Mouse (Mus musculus) frontal cortex, postnatal 14 days (tissue): ENCODE measurements at regions not wholly inside any gene's neighbourhood (a gene's known extent, or its start where the extent isn't known, plus 50 kb on each side); places are given as distances from the start of the nearest gene placed in this dataset.

Experiments
- DNase-seq, 2 experiments: peaks; one replicate each; pipeline ENCODE4 v3.0.0; 2022; ENCODE audit warnings: low spot score in 2 of 2

DNA sequence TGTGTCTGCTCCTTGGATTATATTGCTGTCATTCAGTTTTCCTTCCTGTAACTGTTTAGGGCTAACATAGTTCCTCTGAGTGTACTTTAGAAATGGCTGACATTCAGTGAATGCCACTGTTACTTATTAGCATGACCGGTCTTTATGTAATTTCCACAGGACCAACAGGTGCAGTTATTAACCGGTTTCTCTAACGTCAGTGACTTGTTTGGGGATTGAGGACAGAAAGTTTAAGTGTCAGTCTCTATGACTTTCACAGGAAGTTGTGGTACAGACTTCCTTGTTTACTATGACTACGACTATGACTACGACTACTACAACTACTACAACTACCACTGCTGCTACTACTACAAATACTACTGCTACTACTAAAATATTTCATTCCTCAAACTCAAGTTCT, 170.4 kb upstream of the Ptger4 start:
- DNase-seq, result no peak

DNA sequence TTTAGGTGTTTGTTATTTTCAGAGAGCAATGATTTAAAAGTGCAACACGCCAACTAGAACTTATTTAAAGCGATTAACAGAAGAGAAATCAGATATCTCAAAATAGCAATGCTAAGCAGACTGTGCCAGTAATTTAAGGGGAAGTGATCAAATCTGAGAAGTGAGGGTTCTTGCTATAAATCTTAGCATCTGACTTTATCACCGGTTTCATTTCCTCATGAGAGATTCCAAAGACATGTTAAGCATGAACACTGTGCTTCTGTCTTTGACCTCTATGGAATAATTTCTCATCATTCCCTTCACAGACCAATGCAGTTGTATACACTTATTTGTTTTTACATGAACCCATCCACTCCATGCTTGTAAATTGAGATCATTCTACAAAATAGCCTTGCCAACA, 172.0 kb upstream of the Ptger4 start:
- no peak for DNase-seq

DNA sequence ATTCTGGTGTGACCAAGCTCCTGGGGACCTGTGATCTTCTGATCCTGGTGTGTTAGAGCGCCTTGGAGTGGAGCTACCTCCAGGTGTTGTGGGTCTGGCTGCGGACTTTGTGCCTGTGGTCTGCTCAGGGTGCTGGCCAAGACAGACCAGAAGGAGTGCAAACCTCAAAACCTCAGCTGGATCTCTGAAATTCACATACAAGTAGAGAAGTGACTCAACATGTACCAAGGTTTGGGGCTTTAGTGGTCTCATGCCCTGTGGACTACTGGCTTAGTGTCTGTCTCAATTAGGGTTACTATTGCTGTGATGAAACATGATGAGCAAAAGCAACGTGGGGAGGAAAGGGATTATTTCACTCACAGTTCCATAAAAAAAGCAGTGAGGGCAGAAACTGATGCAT, 182.7 kb upstream of the Ptger4 start:
- DNase-seq, result no peak

DNA sequence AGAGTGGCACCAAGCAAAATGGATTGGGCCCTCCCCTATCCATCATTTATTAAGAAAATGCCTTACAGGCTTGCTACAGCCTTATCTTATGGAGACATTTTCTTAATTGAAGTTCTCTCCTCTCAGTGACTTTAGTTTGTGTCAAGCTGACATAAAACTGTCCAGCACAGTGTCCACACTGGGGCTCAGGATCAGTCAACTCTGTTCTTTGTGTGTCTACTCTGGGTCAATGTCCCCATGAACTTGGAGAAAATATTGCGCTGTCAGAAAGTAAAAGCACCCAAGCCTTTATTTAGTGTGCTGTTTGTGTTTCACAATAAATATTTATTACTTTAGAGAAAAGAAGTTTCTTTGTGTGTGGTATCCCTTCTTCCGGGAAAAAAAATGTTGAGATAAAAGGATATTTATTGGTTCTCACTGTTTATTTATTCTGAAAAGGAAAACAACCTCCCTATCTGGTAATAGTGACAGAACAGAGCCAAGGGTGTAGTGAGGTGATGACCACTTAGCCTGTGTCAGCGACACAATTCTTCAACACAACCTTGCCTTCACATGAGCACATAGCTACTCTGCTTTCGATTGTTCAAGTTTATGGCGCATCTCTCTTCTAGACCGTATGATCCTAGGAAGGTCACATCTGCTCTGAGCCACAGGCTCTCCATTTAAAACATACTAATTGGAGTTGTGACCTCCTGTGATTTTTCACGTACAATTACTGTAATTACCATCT, 183.5 kb upstream of the Ptger4 start:
- no peak for DNase-seq

DNA sequence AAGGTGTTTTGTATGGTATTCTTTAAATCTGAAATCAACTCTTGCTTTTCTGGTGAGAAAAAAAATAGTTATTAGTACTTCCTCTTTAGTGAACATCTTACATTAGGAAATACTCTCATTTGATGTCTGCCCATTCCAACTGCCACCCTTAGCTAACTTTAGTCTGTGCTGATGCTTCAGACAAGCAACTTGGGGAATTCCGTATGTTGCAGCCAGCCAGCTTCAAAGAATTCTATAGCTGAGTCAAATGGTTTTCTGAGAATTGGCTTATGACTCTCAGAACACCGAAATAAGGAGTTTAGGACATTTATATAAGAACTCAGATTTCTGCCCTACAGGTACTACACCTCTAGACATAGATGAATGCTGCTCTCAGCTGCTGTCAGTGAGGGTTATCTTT, 188.0 kb upstream of the Ptger4 start:
- no peak for DNase-seq

DNA sequence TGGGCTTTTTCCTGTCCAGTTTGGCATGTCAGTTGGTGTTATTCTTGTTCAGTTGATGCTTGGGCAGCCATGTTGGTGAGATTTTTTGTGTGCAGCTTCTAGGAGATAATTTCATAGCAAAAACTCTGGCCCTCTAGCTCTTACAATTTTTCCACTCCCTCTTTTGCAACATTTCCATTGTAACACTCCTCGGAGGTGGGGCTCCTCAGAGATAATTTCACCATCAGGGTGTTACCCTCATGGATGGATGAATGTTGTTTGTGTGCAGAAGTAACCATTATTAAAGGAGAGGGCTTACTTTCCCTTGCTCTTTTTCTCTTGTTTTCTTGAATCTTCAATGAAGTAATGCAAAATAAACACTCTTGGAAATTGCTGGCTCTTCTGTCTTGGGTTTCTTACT, 193.0 kb upstream of the Ptger4 start:
- DNase-seq, result no peak

DNA sequence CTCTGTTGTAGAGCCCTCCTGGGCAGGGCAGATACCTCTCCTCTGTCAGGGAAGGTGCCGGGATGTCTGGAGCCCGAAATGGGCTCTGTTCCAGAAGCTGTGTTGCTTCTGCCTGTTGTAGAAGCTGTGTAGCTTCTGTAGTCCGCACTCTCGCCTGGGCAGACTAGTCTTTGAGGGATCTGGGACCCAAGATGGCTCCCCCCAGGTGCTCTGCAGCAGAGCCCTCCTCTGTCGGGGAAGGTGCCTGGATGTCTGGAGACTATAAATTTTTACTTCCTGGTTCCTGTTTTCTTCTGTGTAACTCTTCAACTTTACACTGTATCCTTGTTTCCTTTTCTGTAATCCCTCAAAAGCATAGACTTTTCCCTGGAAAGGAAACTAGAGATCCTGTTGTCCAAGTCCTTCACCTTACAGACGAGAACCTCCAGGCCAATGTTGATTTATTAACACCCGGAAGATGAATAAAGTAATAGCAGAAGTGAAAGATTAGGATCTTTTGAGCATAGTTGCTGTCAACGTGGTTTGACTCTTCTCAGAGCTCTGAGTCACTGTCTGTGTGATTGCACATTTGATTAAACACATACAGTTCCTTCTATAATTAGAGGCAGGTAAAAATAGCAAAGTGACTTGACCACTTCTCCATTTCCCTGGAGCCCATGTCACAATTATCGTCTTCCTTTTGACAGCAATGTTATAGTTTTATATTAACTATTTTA, 202.2 kb upstream of the Ptger4 start:
- DNase-seq, result no peak

DNA sequence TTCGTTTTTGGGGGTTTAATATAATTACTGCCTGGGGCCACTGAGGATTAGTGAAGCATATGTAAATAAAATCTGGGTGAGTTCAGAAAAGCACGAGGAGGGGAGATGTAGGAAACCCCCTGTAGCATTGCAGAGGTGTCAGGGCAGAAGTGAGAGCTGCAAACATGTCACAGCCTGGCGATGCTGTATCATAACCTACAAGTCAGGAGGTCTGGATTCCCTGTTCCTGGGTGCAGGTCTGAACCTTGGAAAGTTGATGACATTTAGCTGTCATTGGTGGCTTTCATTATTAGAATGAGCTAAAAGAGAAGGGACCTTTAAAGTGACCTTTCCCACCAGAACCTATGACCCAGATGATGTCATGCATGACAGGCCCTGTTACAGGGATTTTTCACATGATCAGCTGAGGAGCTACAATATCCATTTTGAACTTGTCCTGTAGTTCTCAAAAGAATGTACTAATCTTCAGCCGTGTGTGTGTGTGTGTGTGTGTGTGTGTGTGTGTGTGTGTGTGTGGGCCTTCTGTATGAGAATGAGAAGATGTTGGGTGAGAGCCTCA, 202.8 kb upstream of the Ptger4 start:
- DNase-seq, result no peak

DNA sequence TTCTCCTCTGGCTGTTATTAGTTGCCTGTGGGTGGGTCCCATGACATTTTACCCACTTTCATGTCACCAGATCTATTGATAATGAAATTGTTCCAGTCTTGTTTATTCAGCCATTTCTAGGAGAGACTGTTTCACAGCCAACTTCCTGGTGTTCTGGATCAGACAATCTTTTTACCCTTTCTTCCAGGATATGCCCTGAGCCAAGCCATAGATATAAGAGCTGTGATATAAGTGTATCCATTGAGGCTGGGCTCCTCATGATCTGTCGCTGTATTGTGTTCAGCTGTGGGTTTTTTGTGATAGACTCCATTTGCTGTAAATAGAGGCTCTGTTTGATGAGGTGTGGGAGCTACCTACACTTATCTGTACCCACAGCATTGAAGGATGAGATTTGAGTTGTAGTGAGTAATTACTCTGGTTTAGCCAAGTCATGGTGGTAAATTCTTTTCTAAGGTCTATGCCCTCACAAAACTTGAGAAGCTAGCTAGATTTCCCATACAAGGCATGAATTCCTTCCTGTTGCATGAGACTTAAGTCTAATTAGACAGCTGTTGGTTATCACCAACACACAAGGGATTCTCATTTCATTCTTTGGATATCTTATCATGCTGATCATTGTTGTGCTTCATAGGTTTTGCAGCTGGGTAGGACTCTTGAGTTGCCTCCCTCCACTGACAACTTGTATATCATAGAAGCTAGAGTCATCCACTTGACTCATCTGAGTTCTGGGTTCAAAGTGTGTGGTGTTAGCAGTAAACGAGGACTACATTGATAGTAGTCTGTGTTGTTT, 203.9 kb upstream of the Ptger4 start:
- DNase-seq, result no peak

DNA sequence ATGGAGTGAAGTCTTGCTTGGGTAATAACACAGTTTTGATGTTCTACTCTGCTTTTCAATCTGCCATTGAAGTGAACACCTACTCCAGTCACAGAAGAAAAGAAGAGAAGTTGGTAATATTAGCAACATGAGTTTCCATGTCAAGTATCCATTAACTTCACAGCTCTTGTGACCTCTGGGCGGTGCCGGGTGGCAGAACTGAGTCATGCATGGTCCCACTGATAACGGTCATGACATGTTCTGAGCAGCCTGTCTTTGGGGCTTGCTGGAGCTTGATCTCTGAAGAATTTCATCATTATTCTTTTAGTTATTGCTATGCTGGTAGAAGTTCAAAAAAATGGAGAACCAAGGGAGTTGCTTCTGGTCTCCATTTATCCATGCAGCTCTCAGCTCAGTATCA, 215.1 kb upstream of the Ptger4 start:
- no peak for DNase-seq

DNA sequence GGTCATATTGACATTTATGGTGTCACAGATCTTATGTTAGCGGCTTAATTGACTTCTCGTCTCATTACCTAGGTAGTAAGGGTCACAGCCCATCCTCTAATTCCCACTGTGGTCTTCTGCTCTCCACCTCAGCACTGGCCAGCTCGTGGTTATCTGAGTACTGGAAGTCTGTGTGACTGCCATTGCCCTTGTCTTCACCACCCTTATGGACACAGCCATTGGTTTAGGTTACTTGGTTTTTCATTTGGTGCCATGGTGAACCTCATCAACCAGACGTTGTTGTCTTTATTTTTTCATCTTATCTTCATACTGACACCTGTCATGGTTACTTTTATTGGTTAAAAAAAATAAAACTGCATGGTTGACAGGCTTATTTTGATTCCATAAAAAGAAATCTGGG, 215.6 kb upstream of the Ptger4 start:
- DNase-seq, result no peak

DNA sequence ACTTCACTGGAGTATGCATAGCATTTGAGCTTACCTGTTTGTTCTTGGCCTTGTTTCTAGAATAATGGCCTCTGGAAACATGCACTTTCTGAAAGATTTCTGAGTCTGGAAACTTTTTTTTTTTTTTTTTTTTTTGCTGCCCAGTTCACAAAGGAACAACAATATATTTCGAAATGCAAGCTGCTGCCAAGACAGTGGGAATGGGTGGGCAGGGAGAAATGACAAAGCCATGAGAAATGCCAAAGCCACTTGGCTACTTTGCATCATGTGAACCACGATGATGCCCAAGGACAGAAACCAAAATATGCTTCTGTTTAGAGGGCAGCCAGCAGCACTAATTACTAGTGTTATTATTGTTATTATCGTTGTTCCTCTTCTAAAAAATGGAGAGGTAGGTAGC, 218.7 kb upstream of the Ptger4 start:
- no peak for DNase-seq

DNA sequence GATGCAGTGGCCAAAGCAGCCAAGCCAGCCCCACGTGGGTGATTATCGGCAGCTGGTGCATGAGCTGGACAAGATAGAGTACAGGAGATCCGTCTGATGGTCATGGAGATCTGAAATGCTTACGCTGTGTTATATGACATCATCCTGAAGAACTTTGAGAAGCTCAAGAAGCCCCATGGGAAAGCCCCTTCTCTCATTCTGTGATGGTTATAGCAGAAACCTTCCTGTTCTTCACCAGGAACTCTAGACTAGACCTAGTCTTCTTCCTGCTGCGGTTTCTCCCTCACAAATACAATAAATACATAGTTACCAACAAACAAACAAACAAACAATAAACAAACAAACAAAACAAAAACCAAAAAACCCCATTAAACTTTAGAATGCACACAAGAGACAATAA, 220.7 kb upstream of the Ptger4 start:
- DNase-seq, result no peak

DNA sequence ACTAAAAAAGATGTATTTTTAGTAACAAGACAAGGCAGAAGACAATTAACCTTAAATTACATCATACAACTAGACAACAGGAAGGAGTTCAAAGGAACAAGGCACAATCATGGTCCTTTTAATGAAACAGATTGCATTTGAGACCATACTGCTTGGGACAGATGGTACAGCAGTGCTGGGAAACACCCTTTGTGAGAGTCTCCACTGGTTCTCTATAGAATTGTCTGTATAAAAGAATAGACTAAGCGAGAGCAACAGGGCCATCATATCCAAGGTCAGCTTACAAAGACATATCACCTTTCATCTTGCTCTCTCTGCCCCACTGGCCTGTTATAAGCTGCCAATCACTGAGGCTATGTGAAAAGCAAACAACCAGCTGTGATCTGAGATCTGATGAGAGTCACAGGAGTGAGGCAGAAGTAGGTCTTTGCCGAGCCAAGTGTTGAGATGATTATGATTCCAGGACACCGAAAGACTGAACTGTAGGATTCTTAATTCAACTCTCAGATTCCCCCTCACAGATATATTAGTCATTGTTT, 224.6 kb upstream of the Ptger4 start:
- DNase-seq, result no peak

DNA sequence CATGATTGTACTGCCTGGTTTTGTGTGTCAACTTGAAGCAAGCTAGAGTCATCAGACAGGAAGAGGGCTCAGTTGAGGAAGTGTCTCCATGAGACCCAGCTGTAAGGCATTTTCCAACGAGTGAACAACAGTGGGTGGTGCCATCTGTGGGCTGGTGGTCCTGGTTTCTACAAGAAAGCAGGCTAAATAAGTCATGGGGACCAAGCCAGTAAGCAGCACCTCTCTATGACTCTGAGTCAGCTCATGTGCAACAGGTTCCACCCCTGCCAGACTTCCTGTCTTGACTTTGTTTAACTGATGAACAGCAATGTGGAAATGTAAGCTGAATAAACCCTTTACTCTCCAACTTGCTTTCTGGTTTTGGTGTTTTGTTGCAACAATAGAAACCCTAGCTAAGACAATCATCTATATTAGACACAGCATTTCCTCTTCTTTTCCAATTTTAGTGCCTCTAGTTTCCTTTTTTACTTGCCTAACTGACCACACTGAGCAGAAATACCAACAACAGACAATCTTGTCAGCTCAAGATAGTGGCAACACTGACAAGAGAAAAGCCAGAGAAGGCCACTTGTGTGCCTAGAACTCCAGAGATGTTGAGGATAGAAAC, 231.5 kb upstream of the Ptger4 start:
- no peak for DNase-seq

DNA sequence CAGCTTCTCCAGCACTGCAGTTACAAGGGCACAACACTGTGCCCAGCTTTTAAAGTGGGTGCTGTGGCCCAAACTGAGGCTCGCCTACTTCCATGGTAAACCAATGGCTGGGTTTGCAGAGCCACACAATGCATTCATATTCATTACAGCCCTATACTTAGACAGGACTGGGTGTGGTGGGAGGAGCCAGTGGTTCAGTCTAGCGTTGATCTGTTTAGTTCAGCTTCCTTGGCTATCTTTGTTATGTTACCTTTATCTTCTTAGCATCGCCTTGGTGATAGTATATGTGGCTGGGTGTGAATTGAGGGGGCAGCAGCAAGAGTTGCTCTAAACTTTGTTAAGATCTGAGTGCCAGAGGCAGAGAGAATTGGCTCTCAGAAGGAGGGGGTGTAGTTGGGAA, 249.3 kb upstream of the Ptger4 start:
- no peak for DNase-seq

DNA sequence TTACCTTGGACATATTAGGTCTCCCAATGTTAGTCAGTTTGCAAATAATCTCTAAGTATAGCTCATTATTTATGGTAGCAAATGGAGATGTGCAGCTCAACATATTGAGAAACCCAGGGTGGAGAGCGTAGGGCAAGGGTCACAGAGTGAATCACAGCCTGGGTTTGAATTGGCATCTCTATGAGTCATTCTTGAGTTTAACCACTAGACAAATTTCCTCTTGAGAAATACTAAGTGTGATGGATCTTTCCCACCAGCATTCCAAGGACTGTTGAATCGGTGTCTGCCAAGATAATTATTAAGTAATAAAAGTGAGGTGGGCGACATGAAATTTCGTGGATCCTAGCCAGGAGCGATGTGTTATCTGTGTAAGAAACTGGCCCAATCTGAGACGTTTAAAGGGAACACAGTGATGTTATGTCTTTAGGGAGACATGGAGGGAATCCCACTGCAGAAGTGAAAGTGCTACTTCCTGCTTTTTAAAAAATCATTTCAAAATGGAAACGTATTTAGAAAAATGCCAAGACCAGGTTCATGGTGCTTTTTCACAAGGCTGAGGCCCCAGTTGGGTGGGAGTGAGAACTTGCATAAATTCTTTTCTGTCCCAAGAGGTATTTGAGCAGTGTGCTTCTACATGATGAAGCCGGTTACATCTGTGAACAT, 251.3 kb upstream of the Ptger4 start:
- no peak for DNase-seq

DNA sequence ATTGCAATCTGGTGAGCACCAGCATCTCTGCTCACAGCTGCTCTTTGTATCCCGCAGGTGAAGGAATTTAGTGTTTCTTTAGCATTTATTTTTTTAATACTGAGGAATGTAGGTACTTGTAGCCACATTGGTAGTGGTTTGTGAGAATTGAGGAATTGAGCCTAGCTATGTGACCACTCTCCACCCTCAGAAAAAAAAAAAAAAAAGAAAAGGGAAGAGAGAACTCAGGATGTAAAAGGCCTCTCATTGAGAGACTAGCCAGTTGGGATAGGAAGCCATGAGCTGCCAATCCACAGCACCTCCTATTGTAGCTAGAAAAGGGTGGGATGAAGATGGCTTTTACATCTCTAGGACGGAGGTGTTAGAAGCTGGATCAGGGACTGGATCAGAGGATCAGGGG, 252.0 kb upstream of the Ptger4 start:
- DNase-seq, result no peak

DNA sequence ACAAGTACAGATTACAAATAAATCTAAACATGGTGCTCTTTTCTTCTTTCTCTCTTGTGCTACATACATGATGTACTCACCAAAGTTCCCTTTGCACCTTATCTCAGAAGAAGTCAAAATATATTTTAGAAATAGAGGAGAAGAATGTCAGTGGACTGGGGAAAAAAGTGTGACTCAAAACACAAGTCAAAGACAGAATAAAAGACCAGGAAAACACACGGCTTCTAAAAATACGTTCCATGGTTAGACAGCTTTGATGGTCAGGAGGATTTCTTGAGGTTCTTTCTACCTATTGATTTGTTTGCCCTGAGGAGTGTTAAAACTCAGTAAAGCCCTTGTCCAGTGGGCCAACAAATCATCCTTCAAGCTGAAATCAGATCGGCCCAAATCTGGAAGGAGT, 260.5 kb upstream of the Ptger4 start:
- DNase-seq, result no peak

DNA sequence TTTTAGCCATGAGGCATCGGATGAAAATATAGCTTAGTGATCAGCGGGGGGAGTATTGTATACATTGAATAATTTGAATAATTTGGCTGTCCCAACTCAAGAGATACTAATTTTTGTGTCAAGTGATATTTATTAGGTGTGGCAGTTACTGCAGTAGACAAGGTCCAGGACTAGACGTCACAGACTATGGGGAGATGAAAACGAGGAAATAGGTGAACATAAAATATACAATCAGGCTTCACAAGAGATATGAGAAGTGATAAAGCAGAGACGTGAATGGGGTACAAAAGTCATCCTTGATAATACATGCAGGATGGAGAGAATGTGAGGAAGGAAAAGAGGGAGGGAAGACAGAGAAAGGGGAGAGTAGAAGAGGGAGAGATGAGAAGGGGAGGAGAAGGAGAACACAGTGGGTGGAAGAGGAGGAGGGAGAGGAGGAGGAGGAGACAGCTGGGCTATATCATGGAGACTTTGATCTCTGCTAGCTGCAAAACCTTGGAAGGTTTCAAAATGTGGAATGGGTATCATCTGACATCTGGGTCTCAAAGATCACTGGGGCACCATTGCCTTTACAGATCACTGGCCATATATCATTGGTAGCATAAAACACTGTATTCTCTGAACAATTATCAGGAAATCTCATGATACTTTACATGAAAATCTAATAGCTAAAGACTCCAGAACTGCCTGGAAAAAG, 263.0 kb upstream of the Ptger4 start:
- no peak for DNase-seq

DNA sequence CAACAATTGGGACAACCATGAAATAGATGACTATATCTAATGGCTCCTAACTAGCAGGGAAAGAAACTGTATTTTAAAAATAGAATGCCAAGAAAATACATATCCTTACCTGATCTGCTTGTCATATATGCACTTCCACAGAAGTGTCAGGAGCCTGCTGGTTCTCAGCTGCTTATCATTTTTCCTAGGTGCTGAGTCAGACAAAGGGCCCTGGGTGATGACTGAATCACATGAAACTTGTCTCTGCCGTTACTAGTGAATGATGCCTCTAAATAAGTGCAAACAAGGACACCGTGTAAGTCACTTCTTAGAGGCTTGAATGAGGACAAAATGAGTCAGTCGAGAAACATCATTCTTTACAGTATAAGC, 263.5 kb upstream of the Ptger4 start:
- DNase-seq, result no peak
